Mouse (Mus musculus): ENCODE measurements around the gene Gm29427.

GRCm38 (mm10) chr1:130710283-130711080, 5.1 kb downstream of the Gm29427 start:
- TF ChIP-seq CTCF (IDR thresholded peaks at IDR 0.05; ENCODE audit: low read depth, low read length) (no peak), POLR2A (IDR thresholded peaks at IDR 0.05; ENCODE audit: borderline replicate concordance, low read depth, low read length) (no peak)

Measured in bone marrow macrophage, adult 2 months (primary cell).